Mouse (Mus musculus) heart, embryonic 15.5 days (tissue): Measurements from ENCODE around the gene Mlycd. TPM values are rescaled to one million over a fixed set of nuclear protein-coding genes. Genes with fewer than 3 reads are reported as not detected.

ENCODE experiments used
- ATAC-seq: fragments of 200-750 bp; cut with Nextera tagmentation; replicated peaks from 2 replicates; pipeline ENCODE4 v1.8.0; 2017; ENCODE audit warnings: low read depth, moderate TSS enrichment; ENCODE audit not compliant: insufficient number of reproducible peaks, insufficient read depth, low FRiP score
- H3K27ac ChIP-seq: fragments of 300-500 bp; sonication (generic); 2 replicates; pipeline ENCODE4 v1.5.1; 2015; ENCODE audit warnings: mild to moderate bottlenecking, inconsistent platforms
- H3K27me3 ChIP-seq: fragments of 300-500 bp; sonication (generic); 2 replicates; pipeline ENCODE4 v1.6.1; 2015; ENCODE audit warnings: inconsistent platforms
- H3K36me3 ChIP-seq: fragments of 300-500 bp; sonication (generic); 2 replicates; pipeline ENCODE4 v1.6.1; 2015; ENCODE audit warnings: mild to moderate bottlenecking, inconsistent platforms
- H3K4me1 ChIP-seq: fragments of 300-500 bp; sonication (generic); replicated peaks from 2 replicates; pipeline ENCODE4 v1.6.1; 2015; ENCODE audit warnings: inconsistent platforms
- H3K4me2 ChIP-seq: fragments of 300-500 bp; sonication (generic); 2 replicates; pipeline ENCODE4 v1.6.1; 2015; ENCODE audit warnings: inconsistent platforms, mild to moderate bottlenecking, moderate library complexity
- H3K4me3 ChIP-seq: fragments of 300-500 bp; sonication (generic); 2 replicates; pipeline ENCODE4 v1.5.1; 2015; ENCODE audit warnings: mild to moderate bottlenecking, inconsistent platforms
- H3K9ac ChIP-seq: fragments of 300-500 bp; sonication (generic); 2 replicates; pipeline ENCODE4 v1.6.1; 2015; ENCODE audit warnings: mild to moderate bottlenecking, inconsistent platforms
- H3K9me3 ChIP-seq: fragments of 300-500 bp; sonication (generic); replicated peaks from 2 replicates; pipeline ENCODE4 v1.6.1; 2016; ENCODE audit warnings: inconsistent platforms
- WGBS: fragments of 180-500 bp; shearing (Covaris S2); methylation state at CpG from one replicate; pipeline ENCODE4 v1.1.7; 2015; ENCODE audit warnings: mixed read lengths; 5-methylcytosine and 5-hydroxymethylcytosine counted together
- polyA plus RNA-seq: library from polyadenylated mRNA; unstranded; fragments of >200 nt; fragmentation: Nextera tagmentation; extraction: Ambion mirVana; gene quantifications from 2 replicates; pipeline ENCODE4 v1.2.1, GENCODE M21; 2015

Gene Mlycd
- polyA plus RNA-seq, 1 experiment from 2014 or later: 19.1 TPM

DNA sequence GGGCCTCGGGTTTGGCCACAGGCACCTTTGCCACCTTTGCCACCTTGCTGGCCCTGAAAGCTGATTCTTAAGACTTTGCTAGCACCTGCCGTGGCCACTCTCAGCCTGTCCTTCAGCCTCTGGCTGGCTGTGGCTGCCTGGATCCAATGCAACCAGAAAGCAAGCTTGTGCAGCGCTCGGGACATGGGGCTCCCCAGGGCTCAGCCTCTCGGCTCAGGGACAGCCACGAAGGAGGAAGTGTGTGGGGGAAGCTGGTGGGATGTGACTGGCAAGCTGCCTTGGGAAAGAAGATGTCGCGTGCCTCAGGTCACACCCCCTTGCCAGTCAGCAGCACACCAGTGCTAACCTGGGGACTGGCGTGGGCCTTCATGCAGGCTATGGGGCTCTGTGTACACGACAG lies 30.1 kb downstream of the Mlycd start:
- Histone ChIP-seq H3K9me3 (no peaks in the 10 kb centered on the region), H3K4me2 (no peak overlapping the region; the same call in 1 of the 2 replicates), H3K27ac (peak overlapping the region; percentile 69), H3K4me1 (peaks cover 66% of the 10 kb centered on the region), H3K9ac (no peak overlapping the region), H3K27me3 (no peaks in the 10 kb centered on the region), H3K4me3 (no peak overlapping the region), H3K36me3 (no peaks in the 10 kb centered on the region)
- no peak for ATAC-seq
- 61% methylated on average over 10 of the region's 10 CpGs for WGBS

DNA sequence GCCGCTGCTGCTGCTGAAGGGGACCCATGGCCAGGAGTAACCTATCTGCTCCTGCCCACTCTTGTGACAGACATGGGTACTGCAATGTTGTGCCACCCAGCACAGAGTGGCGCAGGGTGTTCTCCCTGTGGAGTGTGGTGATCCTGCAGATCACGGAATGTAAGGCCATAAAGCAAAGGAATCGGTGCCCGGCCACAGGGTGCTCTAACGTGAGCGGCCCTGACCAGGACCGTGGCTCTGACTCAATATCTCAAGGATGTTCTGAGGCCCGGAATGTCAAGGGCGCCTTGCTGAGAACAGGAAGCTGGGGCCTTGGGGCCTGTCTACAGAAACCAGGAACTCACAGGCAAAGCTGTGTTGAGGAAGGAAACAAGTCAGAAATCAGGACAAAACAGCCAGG lies 30.9 kb downstream of the Mlycd start:
- no peak overlapping the region for H3K9ac ChIP-seq
- no peaks in the 10 kb centered on the region for H3K27me3 ChIP-seq
- H3K4me3 ChIP-seq: no peak overlapping the region
- no peak for ATAC-seq
- H3K4me1 ChIP-seq: peaks cover 63% of the 10 kb centered on the region
- H3K9me3 ChIP-seq: no peaks in the 10 kb centered on the region
- no peak overlapping the region for H3K4me2 ChIP-seq
- H3K36me3 ChIP-seq: no peaks in the 10 kb centered on the region
- peak overlapping the region; percentile 69 for H3K27ac ChIP-seq
- 56% methylated on average over 10 of the region's 10 CpGs for WGBS

DNA sequence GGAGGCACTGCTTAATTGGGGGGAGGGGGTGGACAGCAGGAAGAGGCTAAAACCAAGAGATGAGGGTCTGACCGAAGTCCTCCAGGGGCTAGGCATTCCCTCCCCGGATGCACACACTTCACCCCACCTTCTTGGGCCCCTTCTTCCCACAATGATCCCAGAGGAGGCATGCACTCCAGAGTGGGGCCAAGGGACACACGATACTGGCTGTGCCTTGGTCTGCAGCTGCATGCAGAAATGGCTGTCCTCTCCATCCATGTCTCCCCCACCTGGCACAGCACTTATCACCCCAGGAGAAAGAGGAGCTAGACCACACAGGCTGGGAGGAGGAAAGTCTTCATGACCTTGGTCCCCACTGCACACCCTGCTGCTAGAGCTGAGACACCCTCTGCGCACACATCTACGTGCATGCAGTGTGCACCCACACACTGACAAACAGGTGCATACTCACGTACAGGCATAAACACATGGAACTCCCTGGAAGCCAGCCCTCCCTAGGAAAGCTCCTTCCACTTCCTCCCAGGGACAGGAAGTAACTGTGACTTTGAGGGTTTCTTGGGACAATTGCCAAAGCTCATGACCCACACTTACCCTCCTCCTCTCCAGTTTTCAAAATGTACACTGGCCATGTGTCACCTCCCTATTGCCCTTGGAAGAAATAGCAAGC lies 31.5 kb downstream of the Mlycd start:
- Histone ChIP-seq H3K4me2 (peak overlapping the region; percentile 14), H3K4me3 (no peak overlapping the region), H3K36me3 (no peaks in the 10 kb centered on the region), H3K27ac (peak overlapping the region; percentile 69), H3K9ac (no peak overlapping the region; the same call in 1 of the 2 replicates), H3K4me1 (peaks cover 60% of the 10 kb centered on the region), H3K27me3 (no peaks in the 10 kb centered on the region), H3K9me3 (no peaks in the 10 kb centered on the region)
- 74% methylated on average over 6 of the region's 6 CpGs for WGBS
- ATAC-seq: no peak

DNA sequence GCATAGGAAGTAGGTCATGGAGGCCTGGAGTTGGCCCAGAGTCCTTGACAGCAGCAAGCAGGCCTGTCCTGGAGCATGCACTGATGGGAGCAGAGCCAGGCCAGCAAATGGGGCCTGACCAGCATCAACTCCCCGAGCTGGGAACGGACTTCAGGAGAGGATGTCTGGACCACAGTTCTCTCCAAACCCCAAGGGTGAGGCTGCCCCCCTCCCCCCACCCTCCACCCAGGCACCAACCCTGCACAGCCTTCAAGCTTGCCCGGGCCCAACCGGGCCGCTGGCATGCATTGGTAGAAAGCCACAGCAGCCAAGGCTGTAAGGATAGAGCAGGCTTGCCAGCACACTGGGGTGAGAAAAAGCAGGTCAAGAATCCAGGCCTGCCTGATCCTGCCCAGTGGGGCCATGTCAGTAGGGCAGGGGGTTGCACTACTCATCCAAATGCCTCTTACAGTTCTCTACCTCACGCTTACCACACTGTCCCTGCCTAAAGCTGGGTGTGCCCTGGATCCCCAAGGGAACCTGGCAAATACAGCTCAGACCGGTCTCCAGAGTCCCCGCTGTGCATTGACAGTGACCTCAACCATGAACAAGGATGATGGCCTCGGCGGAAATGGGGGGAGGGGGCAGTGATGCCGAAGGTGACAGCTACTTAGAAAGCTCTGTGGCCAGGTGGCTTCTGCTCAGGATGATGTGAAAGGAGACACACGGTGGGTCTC lies 33.1 kb downstream of the Mlycd start:
- no peak for ATAC-seq
- H3K27ac ChIP-seq: no peak overlapping the region
- H3K27me3 ChIP-seq: no peaks in the 10 kb centered on the region
- H3K4me2 ChIP-seq: no peak overlapping the region
- no peaks in the 10 kb centered on the region for H3K36me3 ChIP-seq
- H3K9me3 ChIP-seq: no peaks in the 10 kb centered on the region
- 66% methylated on average over 12 of the region's 12 CpGs for WGBS
- H3K9ac ChIP-seq: no peak overlapping the region
- peaks cover 44% of the 10 kb centered on the region for H3K4me1 ChIP-seq
- H3K4me3 ChIP-seq: no peak overlapping the region

DNA sequence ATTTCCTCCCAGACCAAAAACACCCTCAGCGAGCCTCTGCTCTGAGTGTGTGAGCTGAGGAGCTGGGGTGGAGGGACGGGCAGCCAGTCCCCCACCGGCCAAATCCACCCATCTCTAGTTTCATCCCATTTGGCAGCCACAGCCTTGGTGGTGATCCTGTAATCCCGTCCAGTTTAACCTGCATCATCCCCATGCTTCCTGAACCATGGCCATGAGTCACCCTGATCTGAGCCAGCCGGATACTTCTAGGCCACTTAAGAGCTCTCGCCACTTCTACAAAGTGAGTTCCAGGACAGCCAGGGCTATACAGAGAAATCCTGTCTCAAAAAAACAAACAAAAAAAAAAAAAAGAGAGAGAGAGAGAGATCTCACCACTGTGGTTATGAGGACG lies 33.7 kb downstream of the Mlycd start:
- H3K4me1 ChIP-seq: peaks cover 41% of the 10 kb centered on the region
- H3K9ac ChIP-seq: no peak overlapping the region
- 47% methylated on average over 7 of the region's 7 CpGs for WGBS
- no peak overlapping the region for H3K4me3 ChIP-seq
- H3K27ac ChIP-seq: no peak overlapping the region
- ATAC-seq: no peak
- H3K36me3 ChIP-seq: no peaks in the 10 kb centered on the region
- no peaks in the 10 kb centered on the region for H3K9me3 ChIP-seq
- no peak overlapping the region for H3K4me2 ChIP-seq
- no peaks in the 10 kb centered on the region for H3K27me3 ChIP-seq

DNA sequence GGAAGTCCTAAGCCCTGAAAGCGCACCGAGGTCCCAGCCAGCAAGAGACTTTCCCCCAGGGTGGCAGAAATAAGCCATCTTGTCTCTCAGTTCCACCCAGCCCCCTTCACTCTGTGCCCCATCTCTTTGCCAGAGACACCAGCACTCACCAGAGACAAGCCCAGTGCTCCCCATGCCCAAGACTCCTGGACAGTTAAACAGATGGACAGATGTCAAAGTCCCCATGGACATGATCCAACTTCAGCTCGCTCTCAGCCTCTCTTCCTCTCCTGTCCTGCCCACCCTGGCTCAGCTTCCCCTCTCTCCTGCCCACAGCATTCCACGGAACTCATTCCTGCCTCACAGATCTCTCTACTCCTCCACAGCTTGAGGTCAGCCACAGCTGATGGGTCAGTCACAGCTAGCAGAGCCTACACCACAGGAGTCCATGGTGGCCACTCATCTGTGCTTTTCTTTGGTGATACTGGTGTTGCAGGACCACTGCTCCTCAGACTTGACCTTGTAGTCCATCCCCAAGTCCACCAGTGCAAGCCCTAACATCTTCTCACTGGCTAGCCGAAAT lies 34.2 kb downstream of the Mlycd start:
- no peak overlapping the region for H3K4me3 ChIP-seq
- no peaks in the 10 kb centered on the region for H3K9me3 ChIP-seq
- H3K4me1 ChIP-seq: peaks cover 37% of the 10 kb centered on the region
- H3K27me3 ChIP-seq: no peaks in the 10 kb centered on the region
- no peaks in the 10 kb centered on the region for H3K36me3 ChIP-seq
- 67% methylated on average over 5 of the region's 5 CpGs for WGBS
- H3K27ac ChIP-seq: no peak overlapping the region
- no peak for ATAC-seq
- no peak overlapping the region for H3K4me2 ChIP-seq
- H3K9ac ChIP-seq: no peak overlapping the region

DNA sequence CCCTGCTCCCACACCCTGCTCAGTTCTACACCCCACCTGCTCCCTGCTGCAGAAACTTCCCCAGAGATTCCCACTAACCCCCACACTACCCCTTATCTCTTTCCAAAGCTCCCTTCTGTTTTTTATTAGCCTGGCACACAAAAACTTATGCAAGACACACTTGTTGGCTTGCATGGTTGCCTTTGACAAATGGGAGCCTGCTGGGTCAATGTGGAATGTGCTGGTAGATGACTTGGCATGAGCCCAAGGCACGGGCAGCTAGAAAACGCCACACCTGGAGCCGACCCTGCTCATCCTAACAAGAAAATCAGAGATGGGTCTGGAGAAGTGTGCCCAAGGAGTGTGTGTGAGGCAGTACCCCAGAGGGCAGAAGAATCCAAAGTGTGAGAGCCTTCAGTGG lies 34.9 kb downstream of the Mlycd start:
- H3K27me3 ChIP-seq: no peaks in the 10 kb centered on the region
- no peaks in the 10 kb centered on the region for H3K36me3 ChIP-seq
- H3K4me3 ChIP-seq: no peak overlapping the region
- ATAC-seq: no peak
- no peak overlapping the region for H3K4me2 ChIP-seq
- H3K27ac ChIP-seq: no peak overlapping the region
- 63% methylated on average over 3 of the region's 3 CpGs for WGBS
- peaks cover 32% of the 10 kb centered on the region for H3K4me1 ChIP-seq
- no peak overlapping the region for H3K9ac ChIP-seq
- H3K9me3 ChIP-seq: no peaks in the 10 kb centered on the region

DNA sequence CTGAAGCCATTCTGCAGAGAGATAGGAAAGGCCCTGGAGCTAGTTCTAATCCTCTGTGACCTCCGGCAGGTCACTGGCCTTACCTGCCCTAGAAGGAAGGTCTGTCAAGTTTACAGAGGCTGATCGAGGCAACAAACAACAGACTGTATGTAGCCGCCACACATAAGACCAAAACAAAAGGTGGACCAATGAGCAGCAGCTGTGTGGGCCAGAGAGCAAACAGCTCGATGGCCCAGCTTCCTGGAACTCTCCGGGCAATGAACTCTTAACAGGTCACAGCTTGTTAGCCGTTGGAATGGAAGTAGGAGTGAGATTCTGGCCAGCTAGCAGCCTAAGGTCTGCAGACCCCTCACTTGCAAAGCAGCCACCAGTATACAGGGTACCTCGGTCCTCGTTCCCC lies 35.6 kb downstream of the Mlycd start:
- peaks cover 29% of the 10 kb centered on the region for H3K4me1 ChIP-seq
- no peaks in the 10 kb centered on the region for H3K9me3 ChIP-seq
- no peak overlapping the region for H3K4me2 ChIP-seq
- no peaks in the 10 kb centered on the region for H3K36me3 ChIP-seq
- no peak overlapping the region for H3K9ac ChIP-seq
- no peak for ATAC-seq
- WGBS: 75% methylated on average over 8 of the region's 8 CpGs
- no peaks in the 10 kb centered on the region for H3K27me3 ChIP-seq
- no peak overlapping the region for H3K4me3 ChIP-seq
- no peak overlapping the region for H3K27ac ChIP-seq

DNA sequence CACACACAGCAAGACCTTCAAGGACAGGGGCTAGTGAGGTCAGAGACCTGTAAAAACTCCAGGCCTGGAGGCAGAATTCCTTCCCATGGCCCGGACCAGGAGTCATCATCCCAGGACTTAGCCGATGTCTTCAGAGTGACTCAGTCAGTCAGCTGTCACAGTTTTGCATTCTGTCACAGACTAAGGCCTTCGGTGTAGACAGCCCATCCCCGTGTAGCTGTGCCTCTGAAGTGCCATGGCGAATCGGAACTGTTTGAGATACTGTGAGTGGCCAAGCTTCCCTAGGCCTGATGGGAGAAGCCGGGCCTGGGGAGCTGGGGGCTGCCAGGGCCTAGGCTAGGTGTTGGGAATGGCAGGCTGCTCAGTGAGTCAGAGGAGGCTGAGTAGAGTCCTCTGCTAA lies 36.0 kb downstream of the Mlycd start:
- Histone ChIP-seq H3K4me3 (no peak overlapping the region), H3K27me3 (no peaks in the 10 kb centered on the region), H3K4me2 (no peak overlapping the region), H3K4me1 (peaks cover 25% of the 10 kb centered on the region), H3K27ac (no peak overlapping the region), H3K36me3 (no peaks in the 10 kb centered on the region), H3K9ac (no peak overlapping the region), H3K9me3 (no peaks in the 10 kb centered on the region)
- 63% methylated on average over 7 of the region's 7 CpGs for WGBS
- ATAC-seq: no peak

DNA sequence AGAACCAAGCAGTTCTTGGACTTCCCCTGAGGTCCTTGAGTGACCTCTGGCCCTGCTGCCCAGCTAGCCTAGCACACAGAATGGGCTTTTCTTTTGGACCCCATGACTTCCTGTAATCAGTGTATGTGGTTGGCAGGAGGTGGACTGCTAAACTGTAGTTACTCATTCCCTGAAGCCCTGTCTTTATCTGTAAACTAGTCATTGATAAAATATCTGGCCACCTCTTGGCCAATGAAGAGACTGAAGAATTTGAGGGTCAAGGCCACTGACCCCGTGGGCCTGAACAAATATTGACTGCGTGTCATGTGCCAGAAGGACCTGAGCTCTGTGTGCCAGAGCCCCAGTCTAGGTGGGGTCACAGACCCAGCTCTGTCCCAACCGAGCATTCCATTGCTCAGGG lies 37.7 kb downstream of the Mlycd start:
- WGBS: 45% methylated on average over 3 of the region's 3 CpGs
- no peak overlapping the region for H3K4me3 ChIP-seq
- no peaks in the 10 kb centered on the region for H3K9me3 ChIP-seq
- H3K36me3 ChIP-seq: no peaks in the 10 kb centered on the region
- no peak overlapping the region for H3K4me2 ChIP-seq
- no peak overlapping the region for H3K9ac ChIP-seq
- no peak for ATAC-seq
- no peak overlapping the region for H3K27ac ChIP-seq
- peaks cover 30% of the 10 kb centered on the region for H3K4me1 ChIP-seq
- H3K27me3 ChIP-seq: no peaks in the 10 kb centered on the region; the same call in 1 of the 2 replicates

DNA sequence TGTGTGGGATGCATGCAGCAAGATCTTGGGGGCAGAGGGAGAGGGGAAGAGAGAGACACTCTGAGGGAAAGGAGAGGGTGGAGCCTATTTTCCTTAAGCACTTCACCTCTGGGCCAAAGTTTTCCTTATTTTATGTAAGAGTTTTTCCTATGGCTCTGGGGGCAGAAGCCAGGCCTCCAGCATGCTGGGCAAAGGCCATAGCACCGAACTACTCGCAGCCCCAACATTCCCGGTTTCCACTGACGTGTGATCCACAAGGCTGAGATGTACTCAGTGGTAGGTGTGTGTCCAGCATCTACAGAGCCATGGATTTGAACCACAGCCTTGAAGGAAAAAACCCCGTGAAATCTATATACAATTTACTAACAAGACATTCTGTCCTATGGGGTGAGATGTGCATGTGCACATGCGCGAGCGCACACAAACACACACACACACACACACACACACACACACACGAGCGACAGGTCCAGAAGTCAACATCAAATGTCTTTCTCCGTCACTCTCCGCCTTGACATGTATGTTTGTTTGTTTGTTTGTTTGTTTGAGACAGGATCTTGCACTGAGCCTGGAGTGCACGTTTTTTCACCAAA lies 39.0 kb downstream of the Mlycd start, which contains the start of gene Osgin1:
TSS of gene Osgin1 (plus strand) at position 543 of the 593 bp plus-strand sequence.
- Histone ChIP-seq H3K36me3 (no peaks in the 10 kb centered on the region), H3K4me1 (peaks cover 19% of the 10 kb centered on the region), H3K4me3 (no peak within 1 kb of the TSS), H3K9me3 (no peaks in the 10 kb centered on the region), H3K27ac (no peak within 1 kb of the TSS), H3K4me2 (no peak within 1 kb of the TSS), H3K27me3 (no peaks in the 10 kb centered on the region; the same call in 1 of the 2 replicates), H3K9ac (no peak within 1 kb of the TSS)
- no peak for ATAC-seq
- WGBS: 89% methylated on average over 13 of the region's 13 CpGs
